Mouse (Mus musculus): Measurements from ENCODE around the gene Cyb5r3. TPM values are rescaled to one million over a fixed set of nuclear protein-coding genes. Genes with fewer than 3 reads are reported as not detected.
A peak's percentile ranks its signal among the peaks of the same experiment; 100 is the strongest.

Cyb5r3 gene
- 58.3 to 66.1 TPM (median 60.8 TPM) in 3 replicates for total RNA-seq (2017)

DNA sequence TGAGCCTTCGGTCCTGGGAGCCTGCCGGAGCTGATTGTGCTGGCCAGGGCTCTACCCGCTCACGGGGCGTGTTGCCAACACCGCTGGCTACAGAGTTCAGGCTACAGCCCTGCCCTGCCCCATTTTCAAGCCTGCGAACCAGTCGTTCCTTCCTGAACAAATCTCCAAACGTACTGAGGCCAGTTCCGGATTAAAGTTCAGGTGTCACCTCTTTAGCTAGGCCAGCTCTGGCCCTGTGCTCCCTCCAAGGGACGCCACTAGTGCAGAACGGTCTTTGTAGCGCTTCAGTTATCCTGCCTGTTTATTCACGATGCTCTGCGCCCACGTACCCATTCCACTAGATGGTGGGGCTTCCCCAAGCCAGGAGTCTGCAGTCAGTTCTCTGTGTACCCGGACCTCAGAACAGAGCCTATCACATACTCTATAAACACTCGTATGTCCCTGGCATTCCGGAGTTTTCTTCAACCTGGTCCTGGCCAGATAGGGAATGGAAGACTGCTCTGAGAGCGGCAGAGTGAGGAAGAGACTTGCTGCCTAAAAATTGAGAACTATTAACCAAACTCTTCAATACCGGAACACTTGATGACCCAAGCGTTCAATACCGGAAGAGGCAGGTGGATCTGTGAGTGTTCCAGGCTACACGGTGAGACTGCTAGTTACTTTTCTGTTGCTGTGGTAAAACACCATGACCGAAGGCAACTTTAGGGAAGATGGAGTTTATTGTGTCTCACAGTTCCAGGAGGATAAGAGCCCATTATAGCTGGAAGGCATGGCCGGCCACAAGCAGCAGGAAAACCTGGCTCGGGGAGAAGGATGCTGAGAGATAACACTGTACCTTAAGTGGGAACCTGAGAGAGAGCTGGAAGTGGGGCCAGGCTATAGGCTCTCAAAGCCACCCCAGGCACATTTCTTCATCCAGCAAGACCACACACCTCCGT lies at the start of gene Cyb5r3:
Cyb5r3 (minus strand) TSS at position 101 of the 938 bp plus-strand sequence.
- peak; percentile 3; the same call in 1 of the 2 replicates for ATAC-seq (replicated peaks; ENCODE audit: insufficient number of reproducible peaks, low FRiP score, low TSS enrichment, poor library complexity, severe bottlenecking)

DNA sequence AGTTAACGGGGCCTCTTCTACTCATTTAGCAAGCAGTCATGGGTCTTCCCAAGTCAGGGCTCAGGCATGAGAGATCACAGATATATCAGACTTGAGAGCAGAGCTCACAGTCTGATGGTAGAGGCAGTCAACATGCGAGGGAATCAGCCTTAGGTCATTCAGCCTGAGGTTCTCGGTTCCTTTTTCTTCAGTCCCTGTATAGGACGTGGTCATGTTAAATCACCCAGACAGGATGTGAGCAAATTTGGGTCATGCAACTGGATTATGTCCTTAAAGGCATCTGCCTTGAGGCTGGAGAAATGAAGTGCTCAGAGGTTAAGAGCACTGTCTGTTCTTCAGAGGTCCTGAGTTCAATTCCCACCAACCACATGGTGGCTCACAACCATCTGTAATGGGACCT lies 49.3 kb upstream of the Cyb5r3 start:
- ATAC-seq (replicated peaks; ENCODE audit: insufficient number of reproducible peaks, low FRiP score, low TSS enrichment, poor library complexity, severe bottlenecking), result no peak

DNA sequence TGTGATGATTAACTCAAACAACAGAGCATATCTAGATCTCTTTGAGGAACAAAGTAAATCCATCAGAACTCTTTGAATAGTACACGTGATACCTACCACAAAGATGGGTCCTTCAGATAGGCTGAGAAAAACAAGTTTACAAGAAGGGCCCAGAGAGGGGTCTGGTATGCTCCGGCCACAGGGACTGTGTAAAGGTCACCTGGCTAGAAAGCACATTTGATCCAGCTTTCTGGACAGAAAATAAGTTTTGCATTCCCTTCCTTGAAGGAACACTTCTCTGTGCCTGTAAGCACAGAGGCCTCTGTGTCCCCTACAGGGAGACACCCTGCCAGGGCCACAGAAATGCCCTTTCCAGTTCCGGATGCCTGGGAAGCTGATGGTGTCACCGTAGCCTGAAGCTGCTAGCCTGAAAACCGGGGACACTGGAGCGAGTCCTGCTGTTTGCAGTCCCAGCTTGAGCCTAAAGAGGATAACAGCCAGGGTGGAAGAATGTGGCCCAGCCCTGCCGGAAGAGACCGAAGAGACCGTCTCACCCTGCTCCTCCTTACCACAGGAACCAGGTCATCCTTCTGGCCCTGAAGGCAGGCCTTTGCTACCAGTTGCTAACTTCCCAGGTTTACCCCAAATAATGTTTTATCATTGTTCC lies 48.1 kb upstream of the Cyb5r3 start:
- ATAC-seq (replicated peaks; ENCODE audit: insufficient number of reproducible peaks, low FRiP score, low TSS enrichment, poor library complexity, severe bottlenecking), result no peak

DNA sequence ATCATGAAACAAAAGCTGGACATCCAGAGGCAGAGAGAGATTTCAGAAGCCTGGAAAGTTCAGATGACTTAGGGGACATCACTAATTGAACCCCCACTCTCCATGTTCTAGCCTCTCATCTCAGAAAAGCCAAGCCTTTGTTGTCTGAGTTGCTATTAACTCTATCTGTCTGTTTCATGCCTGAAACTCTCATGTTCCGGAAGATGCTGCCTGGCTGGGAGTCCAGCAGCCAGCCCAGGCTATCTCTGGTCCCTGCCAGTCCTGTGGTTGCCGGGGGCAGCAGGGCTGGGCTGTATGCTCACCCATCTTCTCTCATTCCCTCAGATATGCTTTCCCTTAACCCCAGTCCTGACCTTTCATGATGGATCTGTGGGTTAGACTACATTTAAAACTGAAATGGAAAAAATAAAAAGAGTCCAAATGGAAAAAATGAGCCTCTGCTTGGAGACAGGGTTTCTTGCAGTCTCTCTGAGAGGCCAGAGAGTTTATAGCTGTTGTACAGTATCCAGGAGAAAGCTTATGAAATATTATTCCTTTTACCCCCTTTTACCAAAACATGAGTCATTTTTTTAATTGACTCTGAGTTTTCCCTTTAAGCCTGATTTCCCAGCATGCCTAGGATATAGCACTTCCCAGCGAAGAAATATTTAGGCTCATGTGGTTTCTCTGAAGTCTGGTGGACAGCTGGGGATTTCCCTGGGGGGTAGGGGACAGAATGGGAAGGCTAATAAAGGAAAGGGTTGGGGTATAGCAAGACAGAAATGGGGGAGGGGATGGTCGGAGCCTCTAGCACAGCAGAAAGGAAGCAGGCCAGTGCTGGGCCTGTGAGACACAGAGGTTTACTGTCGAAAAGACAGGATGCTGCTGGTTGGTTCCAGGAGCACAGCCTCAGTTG lies 43.2 kb upstream of the Cyb5r3 start:
- no peak for ATAC-seq (replicated peaks; ENCODE audit: insufficient number of reproducible peaks, low FRiP score, low TSS enrichment, poor library complexity, severe bottlenecking)

DNA sequence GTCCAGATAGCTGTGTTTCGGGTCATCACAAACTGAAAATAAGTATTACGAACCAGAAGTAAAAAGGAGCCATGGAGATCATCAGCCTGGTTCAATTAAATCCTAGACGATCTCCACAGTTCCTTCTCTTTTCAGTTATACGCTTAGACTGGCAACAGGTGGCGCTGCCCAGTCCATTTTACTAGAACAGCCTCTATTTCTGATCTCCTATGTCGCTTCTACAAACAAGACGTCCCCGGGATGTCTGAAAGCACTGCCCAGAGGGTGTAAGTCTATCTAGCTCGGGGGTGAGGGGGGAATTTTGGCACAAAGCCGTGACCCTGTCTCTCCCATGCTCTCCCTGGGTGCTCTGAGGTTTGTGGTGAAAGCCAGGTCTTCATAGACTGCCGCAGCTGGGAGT lies 37.8 kb upstream of the Cyb5r3 start:
- no peak; the same call in 1 of the 2 replicates for ATAC-seq (replicated peaks; ENCODE audit: insufficient number of reproducible peaks, low FRiP score, low TSS enrichment, poor library complexity, severe bottlenecking)

DNA sequence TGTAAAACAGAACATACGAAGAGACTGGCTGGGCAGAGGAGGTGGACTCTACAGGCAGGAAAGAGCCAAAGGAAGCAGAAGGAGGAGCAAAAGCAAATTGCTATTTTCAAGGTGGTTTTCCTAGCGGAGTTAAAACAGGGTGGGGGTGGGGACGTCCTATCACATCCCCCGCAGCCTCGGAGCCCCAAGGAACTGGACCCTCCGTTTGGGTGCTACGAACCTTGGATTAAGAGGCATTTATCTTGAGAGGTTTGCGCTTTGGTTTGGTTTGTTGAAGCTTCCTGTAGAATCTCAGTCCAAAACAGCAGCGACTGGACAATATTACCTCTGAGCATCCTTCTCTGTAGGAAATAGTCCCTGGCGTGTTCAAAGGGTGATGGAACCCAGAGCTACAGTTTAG lies 37.3 kb upstream of the Cyb5r3 start:
- ATAC-seq (replicated peaks; ENCODE audit: insufficient number of reproducible peaks, low FRiP score, low TSS enrichment, poor library complexity, severe bottlenecking), result no peak

DNA sequence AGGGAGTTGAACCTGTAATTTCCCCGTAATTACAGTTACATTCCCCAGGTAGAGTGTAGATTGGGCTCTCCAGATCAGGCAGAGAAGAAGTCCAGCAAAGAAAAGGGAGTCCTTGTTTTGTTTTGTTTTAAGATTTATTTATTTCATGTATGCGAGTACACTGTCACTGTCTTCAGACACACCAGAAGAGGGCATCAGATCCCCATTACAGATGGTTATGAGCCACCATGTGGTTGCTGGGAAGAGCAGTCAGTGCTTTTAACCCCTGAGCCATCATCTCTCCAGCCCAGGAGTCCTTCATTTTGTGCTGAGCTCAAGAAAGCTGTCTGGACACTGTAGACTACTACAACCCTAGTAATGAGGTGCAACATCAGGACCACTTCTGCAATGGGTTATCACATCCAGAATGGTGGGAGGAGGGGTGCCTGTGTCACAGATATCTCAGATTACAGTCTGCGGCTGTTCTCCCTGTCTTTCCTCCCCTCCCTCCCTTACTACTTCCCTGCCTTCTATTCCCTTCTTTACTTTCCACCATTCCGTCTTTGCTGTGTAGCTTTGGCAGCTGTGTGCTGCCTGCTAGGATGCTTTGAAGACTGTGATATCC lies 36.8 kb upstream of the Cyb5r3 start:
- ATAC-seq (replicated peaks; ENCODE audit: insufficient number of reproducible peaks, low FRiP score, low TSS enrichment, poor library complexity, severe bottlenecking), result no peak

DNA sequence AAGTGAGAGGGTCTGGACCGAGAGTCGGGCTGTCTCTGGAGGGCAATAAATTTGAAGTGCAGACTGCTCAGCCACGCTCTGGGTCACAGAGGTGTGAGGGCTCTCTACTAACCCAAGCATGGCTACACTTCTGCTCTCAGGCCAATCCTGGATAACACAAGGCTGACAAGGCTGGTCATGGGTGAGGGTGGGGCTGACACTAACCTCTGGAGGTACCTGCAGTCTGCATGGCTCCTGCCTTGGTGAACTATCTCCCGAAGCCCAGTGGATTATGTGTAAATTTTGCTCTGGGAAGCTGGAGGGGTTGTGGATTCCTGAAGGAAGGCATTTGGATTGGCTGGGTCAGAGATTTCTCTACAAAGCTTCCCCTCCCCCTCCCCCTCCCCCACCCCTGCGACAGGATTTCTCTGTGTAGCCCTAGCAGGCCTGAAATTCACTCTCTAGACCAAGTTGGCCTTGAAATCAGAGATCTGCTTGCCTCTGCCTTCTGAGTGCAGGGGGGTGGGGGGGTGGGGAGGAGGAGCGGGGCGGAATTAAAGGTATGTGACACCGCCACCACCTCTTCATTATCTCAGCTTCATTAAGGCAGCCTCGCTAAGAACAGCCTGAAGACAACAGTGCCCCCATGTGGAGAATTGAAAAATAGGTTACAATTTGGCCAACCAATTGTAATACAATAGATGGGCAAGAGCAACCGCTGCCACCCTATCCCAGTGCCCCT lies 32.5 kb upstream of the Cyb5r3 start:
- peak; percentile 76 for ATAC-seq (replicated peaks; ENCODE audit: insufficient number of reproducible peaks, low FRiP score, low TSS enrichment, poor library complexity, severe bottlenecking)

DNA sequence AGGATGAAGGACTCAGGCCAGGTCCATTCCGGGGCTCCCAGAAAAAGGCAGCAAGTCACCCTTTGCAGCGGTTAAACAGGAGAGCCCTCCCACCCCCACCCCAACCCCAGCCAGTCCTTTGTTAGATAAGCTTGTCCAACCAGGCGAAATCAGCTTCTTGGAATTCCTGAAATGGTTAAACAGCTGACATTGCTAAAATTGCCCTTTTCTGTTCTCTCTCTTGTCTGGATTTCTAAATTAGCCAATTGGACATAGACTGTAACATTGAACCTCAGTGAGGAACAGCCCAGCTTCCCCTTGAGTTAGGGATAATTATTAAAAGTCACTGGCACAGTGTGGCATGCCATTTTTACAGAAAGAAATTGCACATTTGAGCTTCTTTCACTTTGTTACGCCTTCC lies 30.0 kb upstream of the Cyb5r3 start:
- no peak for ATAC-seq (replicated peaks; ENCODE audit: insufficient number of reproducible peaks, low FRiP score, low TSS enrichment, poor library complexity, severe bottlenecking)

DNA sequence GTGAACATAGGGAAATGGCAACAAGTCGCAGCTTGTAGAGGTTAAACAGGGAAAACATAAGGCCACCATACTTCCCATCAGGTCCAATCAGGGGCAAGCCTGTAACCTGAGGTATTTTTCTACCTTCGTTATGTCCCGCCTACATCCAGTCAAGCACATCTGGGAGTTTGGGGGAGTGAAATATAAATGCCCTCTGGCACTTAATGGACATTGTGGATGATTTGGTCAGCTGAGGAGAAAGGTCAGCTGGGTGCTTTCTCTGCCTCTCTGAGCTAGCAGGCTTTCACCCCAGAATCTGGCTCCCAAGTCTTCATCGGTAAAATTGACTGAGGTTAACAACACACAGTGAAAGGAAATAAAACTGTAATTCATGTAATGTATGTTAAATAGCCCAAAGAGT lies 21.0 kb upstream of the Cyb5r3 start:
- ATAC-seq (replicated peaks; ENCODE audit: insufficient number of reproducible peaks, low FRiP score, low TSS enrichment, poor library complexity, severe bottlenecking), result no peak

DNA sequence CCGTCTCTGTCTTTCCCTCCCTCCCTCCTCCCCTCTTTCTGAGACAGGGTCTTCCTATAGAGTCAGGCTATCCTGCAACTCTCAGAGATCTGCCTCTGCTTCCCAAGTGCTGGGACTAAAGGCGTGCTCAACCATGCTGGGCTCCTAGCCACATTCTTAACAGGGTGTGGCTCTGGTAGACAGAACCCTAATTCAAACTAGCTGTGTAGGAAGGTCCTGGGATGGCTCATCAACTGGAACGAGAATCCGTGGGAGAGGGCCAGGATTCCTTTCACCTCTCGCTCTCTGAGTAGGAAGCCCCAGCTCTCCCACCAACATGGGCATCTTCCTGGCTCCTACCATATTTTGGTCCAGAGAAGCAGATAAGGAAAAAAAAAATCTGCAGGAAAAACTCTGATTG lies 10.0 kb upstream of the Cyb5r3 start:
- ATAC-seq (replicated peaks; ENCODE audit: insufficient number of reproducible peaks, low FRiP score, low TSS enrichment, poor library complexity, severe bottlenecking), result no peak

DNA sequence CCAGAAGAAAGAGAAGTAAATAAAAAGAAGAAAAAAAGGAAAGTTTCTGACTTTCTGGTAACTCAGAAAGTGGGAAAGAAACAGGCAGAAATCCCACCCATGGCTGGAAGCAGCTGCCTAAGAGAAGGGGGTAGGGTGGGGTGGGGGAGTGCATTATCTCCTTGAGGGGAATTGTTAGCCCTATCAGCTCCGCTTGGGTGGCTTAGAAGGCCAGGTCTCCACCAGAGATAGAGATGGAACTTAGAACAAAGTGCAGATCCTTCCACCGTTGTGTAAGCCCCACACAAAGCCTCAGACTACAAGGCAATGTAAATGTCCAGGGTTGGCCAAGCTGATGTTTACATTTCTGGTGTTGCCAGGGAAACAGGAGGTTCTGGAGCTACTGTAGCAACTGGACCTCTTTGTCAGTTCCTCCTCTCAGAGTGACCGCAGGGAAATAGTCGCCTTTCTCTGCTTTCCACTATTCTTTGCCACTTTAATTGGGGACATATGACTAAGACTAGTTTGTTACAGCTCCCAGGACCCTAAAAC lies 9.5 kb upstream of the Cyb5r3 start:
- ATAC-seq (replicated peaks; ENCODE audit: insufficient number of reproducible peaks, low FRiP score, low TSS enrichment, poor library complexity, severe bottlenecking), result no peak

DNA sequence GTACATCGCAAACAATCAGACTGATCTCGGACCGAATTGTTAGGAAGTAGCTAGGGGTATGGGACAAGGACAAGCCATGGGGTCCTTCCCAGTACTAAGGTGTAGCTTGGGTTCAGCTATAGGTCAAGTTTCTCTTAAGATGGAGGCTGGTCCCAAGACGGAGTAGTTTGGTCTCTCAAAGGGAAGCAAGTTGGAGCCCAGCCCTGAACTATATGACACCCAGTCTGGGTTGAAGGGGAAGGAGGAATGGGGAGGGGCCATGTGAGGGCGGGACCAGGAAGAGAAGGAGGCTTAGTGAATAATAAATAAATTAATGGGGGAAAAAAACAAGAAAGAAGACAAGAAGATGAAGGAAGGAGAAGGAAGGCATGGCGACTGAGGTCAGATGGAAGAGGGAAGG lies 7.6 kb upstream of the Cyb5r3 start:
- ATAC-seq (replicated peaks; ENCODE audit: insufficient number of reproducible peaks, low FRiP score, low TSS enrichment, poor library complexity, severe bottlenecking), result no peak

DNA sequence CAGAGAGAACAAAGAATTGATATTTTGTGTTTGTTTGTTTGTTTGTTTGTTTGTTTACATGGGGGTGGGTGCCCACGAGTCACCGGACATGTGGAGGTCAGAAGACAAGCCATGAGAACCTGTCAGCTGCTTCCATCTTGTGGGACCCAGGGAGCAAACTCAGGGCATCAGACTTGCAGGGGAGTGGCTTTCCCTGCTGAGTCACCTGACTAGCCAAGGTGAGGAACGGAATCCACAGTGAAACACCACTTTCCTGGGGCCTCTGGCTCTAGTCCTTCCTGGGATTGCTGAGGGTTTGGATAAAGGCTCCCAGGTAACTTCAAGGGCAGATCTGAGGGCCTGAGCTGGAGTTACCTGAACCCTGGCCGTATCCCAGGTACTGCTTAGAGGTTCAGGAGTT lies 4.3 kb upstream of the Cyb5r3 start:
- no peak for ATAC-seq (replicated peaks; ENCODE audit: insufficient number of reproducible peaks, low FRiP score, low TSS enrichment, poor library complexity, severe bottlenecking)

DNA sequence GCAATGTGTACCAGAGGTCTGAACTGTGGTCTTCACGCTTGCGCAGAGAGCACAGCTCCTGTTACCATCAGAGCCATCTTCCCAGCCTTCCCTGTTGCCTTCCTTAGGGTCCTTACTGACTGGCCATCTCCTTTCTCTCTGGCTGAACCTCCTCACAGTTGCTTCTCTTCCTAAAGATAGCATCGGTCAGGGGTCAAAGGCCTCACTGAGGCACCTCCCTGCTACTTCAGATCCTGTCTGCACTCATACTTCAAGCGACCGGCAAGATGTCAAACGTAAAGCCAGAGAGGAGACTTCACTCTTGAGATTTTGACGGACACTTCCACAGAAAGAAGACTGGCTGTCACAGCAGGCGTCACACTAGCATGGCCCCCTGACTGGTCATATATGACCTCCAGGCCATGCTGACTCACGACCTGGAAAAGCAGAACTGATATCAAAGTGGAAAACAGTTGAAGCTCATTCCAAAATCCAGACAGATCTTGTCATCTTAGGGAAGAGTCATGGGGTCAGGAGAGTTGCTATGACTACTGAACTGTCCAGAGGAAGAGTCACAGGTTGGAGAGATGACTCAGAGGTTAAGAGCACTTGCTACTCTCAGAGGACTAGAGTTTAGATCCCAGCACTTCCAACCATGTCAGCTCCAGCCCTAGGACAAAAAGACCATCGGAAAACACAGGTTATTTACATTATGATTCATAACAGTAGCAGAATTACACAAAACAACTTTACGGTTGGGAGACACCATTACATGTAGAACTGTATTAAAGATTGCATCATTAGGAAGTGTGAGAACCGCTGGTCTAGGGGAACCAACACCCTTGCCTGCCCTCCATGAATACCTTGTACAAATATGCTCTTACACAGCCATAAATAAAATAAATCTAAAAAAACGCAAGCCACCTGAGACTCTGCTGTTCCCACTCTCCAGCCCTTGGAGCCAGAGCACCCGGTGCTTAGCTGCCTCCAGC lies 1.8 kb upstream of the Cyb5r3 start:
- no peak for ATAC-seq (replicated peaks; ENCODE audit: insufficient number of reproducible peaks, low FRiP score, low TSS enrichment, poor library complexity, severe bottlenecking)

DNA sequence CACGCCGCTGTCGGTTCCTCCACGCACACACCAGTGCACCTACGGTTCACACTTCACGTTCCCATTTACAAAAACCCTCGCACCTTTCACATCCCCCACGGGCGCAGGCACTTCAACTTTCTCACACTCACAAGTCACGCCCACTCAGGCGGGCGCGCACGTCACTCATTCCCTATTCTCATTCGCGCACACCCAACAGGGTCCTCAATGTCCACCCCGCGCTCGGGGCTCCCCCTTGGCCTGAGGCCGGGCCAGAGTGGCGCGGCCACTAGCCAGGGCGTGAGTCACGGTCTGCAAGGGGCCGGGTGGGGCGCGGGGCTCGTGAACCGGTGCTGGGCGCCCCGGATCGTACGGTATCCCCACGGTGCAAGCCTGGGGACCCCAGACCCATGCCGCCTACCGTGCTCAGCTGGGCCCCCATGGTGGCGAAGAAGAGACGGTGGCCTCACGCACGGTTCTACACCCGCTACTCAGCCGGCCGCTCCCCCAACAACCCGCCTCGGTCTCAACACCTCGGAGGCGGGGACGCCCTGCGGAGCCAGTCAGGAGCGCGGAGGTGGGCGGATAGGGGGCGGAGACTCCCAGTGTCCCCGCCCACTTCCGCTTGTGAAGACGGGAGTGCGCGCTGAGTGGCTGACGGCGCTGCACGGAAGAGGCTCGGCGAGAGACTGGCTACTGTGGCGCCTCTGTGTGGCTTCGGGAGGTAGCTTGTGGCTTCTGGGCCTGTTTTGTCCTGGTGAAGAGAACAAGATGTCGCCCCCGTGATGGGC lies 495 bp downstream of the Cyb5r3 start:
- ATAC-seq (replicated peaks; ENCODE audit: insufficient number of reproducible peaks, low FRiP score, low TSS enrichment, poor library complexity, severe bottlenecking), result peak; percentile 89
